Mouse (Mus musculus): ENCODE results near the gene Ulk2. TPM values are rescaled to one million over a fixed set of nuclear protein-coding genes. Genes with fewer than 3 reads are reported as not detected.

The Ulk2 gene
- total and polyA plus RNA-seq, 3 experiments = 9.4 to 10.3 TPM; not detected in 1

- H3K36me3 ChIP-seq (ENCODE audit: control insufficient read depth in 1 of 2, insufficient read depth in 2 of 2, low read length in 2 of 2) = peaks cover 0 to 14% of the 10 kb centered on the region in 2 experiments; a peak in 2 of 4 replicates
- no peaks in the 10 kb centered on the region for H3K9me3 ChIP-seq (replicated peaks; ENCODE audit: insufficient read depth, low read length)
- H3K27me3 ChIP-seq (ENCODE audit: control insufficient read depth in 1 of 2, insufficient read depth in 2 of 2, low read length in 2 of 2) = no peaks in the 10 kb centered on the region
- H3K9ac ChIP-seq (ENCODE audit: control insufficient read depth, low read depth, low read length, poor library complexity, severe bottlenecking) = peak overlapping the region; percentile 82
- peaks cover 5% of the 10 kb centered on the region; the same call in 1 of the 2 replicates for H3K79me2 ChIP-seq (ENCODE audit: control insufficient read depth, insufficient read depth, low read length, poor library complexity)
- H3K4me3 ChIP-seq (ENCODE audit: control insufficient read depth in 1 of 2, insufficient read depth in 1 of 2, low read depth in 2 of 2, low read length in 2 of 2) = peak overlapping the region; percentile 69 to 92
- TF ChIP-seq UBTF (IDR thresholded peaks at IDR 0.05; ENCODE audit: borderline replicate concordance, insufficient read depth, low read depth, low read length) (peak; percentile 86; the same call in 1 of the 2 replicates), RAD21 (IDR thresholded peaks at IDR 0.05; ENCODE audit: low read depth, low read length) (no peak; the same call in none of the 2 replicates), NELFE (IDR thresholded peaks at IDR 0.05; ENCODE audit: low read depth, low read length) (peak; percentile 55), GATA1 (IDR thresholded peaks at IDR 0.05; ENCODE audit: low read depth, low read length) (no peak), USF2 (IDR thresholded peaks at IDR 0.05; ENCODE audit: borderline replicate concordance in 1 of 2, insufficient read depth in 1 of 2, low read depth in 1 of 2, low read length in 2 of 2) (no peak), SMC3 (IDR thresholded peaks at IDR 0.05; ENCODE audit: low read depth, low read length) (peak; percentile 5), TCF12 (IDR thresholded peaks at IDR 0.05; ENCODE audit: low read depth, low read length) (peak; percentile 49; the same call in 1 of the 2 replicates), POLR2AphosphoS2 (IDR thresholded peaks at IDR 0.05; ENCODE audit: low read length) (no peak), BHLHE40 (IDR thresholded peaks at IDR 0.05; ENCODE audit: borderline replicate concordance, low read depth, low read length) (no peak), ZNF384 (IDR thresholded peaks at IDR 0.05; ENCODE audit: low read depth, low read length) (no peak), GABPA (IDR thresholded peaks at IDR 0.05; ENCODE audit: low read depth, low read length) (no peak), TBP (IDR thresholded peaks at IDR 0.05; ENCODE audit: low read depth, low read length) (peak; percentile 71; the same call in 1 of the 2 replicates), MAX (IDR thresholded peaks at IDR 0.05; ENCODE audit: low read length) (peak; percentile 49; the same call in 1 of the 2 replicates), MXI1 (IDR thresholded peaks at IDR 0.05; ENCODE audit: low read depth, low read length) (peak; percentile 89), MAZ (IDR thresholded peaks at IDR 0.05; ENCODE audit: low read depth, low read length) (0 out of 2 replicates have a peak, but pooled peaks have one; percentile 30), NRF1 (IDR thresholded peaks at IDR 0.05; ENCODE audit: insufficient read depth, low read depth, low read length, poor library complexity, severe bottlenecking) (peak; percentile 34; the same call in 1 of the 2 replicates), SIN3A (IDR thresholded peaks at IDR 0.05; ENCODE audit: low read length) (peak; percentile 84), CTCF (IDR thresholded peaks at IDR 0.05 in 2 of 3, conservative IDR thresholded peaks at IDR 0.05 in 1 of 3; ENCODE audit: control insufficient read depth in 1 of 3, insufficient read depth in 1 of 3, low read depth in 2 of 3, low read length in 3 of 3, poor library complexity in 1 of 3, severe bottlenecking in 1 of 3) (peak in 2 of 3 experiments; percentile 37 to 41; a peak in 4 of 6 replicates), ZMIZ1 (IDR thresholded peaks at IDR 0.05; ENCODE audit: low read depth, low read length) (peak; percentile 68; the same call in 1 of the 2 replicates), KAT2A (conservative IDR thresholded peaks at IDR 0.05; ENCODE audit: low read depth, low read length) (no peak), HCFC1 (IDR thresholded peaks at IDR 0.05; ENCODE audit: low read depth, low read length) (peak; percentile 65; the same call in 1 of the 2 replicates), EP300 (IDR thresholded peaks at IDR 0.05; ENCODE audit: low read depth in 1 of 2, low read length in 2 of 2) (no peak)
- peaks cover 0 to 15% of the 10 kb centered on the region in 2 experiments; a peak in 3 of 4 replicates for H3K4me1 ChIP-seq (ENCODE audit: control insufficient read depth in 1 of 2, insufficient read depth in 2 of 2, low read length in 2 of 2)
- peak overlapping the region; percentile 70 for H3K27ac ChIP-seq (ENCODE audit: control insufficient read depth, low read depth, low read length)
- peak; percentile 94 for DNase-seq (ENCODE audit: low read depth, low spot score)
These were observed 474 bp downstream of the Ulk2 start for GRCm38 (mm10) chr11:61854211-61854987.

All from MEL (cell line).